Mouse (Mus musculus): ENCODE data around the gene Aox1. TPM values are rescaled to one million over a fixed set of nuclear protein-coding genes. Genes with fewer than 3 reads are reported as not detected.
"Not testable (repeated sequence)": the region's sequence is repeated elsewhere in the genome, so short reads cannot be mapped to it uniquely, and the experiment has no call there.

The Aox1 gene
- 1 to 10 TPM; 4.2 to 4.3 TPM for total RNA-seq (2021)
- long read RNA-seq, experiment 1, full-length matches to known transcripts, result 1 of 2 reads
- long read RNA-seq, experiment 1, partial matches to known transcripts, result 0 of 2 reads
- long read RNA-seq, experiment 1, other reads (novel, unspliced or antisense), result 1 of 2 reads
- long read RNA-seq, experiment 2, partial matches to known transcripts, result 2 of 2 reads
- long read RNA-seq, experiment 2, other reads (novel, unspliced or antisense), result 0 of 2 reads

DNA sequence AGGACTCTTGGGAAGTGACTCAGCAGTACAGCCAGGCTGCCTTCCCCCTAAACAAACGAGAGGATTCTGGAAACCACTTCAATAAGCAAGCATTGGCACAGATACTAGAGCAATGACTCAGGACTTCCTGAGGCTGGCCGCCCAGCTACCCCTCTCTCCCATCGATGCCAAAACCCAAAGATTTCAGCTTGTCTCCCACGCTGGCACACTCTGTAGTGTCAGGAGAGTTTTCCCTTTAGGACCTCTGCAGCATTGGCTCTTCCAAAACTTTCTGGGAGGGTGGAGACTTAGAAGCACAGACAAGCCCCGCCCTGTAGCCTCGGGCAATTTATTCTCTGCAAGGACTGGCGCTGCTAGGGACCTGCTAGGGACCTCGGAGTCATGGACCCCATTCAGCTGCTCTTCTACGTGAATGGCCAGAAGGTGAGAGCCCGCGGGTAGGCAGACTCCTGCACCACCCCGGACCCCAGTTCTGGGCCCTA, at the start of gene Aox1:
Gene Aox1 (plus strand): TSS at position 296 of the 482 bp plus-strand sequence.
- peak; percentile 52 for DNase-seq

DNA sequence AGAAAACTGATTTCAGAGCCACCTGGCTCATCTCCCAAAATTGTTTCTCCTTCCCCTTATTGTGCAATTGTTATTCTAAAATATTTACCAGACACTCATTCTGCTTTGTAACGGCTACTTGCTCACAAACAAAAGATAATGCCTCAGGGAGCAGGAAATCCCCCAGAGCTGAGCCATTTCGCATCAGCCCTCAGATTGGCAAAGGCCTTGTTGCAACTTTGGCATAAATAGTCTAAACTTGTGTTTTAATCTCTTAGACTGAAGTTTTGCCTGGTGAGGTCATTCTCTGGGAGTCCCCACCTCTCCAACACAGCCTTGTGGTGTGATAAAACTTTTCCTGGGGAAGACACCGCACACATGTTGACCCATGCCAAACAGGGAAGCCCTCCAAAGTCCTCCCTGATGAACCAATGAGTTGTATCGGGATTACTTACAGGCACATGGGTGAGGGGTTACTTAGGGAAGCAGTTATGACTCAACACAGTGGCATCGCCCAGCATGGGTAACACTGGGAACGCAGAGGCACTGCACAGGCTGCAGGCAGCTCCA, 40.6 kb upstream of the Aox1 start:
- peak; percentile 5 for DNase-seq

DNA sequence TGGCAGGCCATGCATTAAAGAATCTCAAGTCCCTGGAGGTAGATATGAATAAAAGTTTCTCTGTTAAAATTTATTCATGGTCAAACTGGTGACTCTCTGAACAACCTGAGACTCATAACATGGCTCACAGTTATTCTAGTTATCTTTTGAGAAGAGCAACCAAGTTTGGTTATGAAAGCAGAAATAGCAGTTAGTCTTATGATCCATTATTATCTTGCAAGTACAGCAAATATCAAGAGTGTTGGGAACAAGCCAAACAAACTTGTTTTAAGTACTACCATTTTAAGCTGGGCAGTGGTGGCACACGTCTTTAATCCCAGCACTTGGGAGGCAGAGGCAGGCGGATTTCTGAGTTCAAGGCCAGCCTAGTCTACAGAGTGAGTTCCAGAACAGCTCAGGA, 38.5 kb upstream of the Aox1 start:
- no peak for DNase-seq

DNA sequence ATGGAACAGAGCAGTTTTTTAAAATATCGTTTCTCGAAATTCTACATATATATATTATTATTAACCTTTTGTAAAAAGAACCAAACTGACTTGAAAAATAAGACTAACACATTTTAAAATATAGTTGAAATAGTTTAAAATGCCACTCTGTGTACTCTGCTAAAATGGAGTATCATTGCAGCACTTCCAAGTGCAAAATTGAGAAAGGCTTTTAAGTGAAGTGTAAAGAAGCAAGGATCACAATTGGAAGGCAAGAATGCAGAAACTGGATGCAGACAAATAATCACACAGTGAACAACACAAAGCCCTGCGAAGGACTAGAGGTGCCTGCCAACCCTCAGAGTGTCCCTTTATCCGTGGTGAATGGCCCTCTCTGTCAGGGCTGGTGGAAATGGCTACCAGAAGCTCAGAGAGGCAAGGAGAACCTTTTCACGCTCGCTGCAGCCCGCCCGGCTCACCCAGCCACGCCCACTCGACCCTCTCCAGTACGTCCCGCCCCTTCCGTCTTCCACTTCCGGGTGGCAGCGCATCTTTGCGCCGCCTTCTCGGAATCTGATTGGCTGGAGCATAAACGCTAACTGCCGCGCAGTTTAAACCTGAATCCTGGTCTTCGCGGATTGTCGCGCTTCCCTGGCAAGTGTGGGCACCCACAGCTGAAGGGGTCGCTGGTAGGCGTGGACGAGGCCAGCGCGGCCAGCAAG, 34.1 kb upstream of the Aox1 start, which contains the start of gene Sgo2a:
Gene Sgo2a (plus strand): TSS at position 540 of the 701 bp plus-strand sequence.
- peak; percentile 93 for DNase-seq

DNA sequence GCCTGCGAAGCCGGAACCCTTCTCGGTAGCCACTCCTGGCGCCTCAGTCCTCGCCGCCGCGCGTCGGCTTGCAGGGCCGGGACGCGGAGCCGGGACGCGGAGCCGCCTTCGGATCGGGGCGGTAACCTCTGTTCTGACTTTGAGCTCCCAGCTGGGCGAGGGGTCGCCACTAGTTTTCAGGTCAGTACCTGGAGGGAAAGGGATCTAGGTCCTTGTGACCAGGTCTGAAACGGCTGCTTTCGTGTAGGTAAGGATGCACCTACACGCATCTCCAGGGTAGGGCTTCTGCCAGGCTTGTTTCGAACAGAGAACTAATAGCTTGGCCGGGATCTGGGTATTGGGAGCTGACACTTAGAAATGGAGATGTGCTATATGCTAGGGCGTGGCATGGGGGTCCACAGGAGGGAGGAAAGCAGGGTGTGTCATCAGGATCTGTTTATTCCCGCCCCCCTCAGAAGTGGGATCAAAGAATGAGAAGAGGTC, 33.6 kb upstream of the Aox1 start:
- no peak for DNase-seq

DNA sequence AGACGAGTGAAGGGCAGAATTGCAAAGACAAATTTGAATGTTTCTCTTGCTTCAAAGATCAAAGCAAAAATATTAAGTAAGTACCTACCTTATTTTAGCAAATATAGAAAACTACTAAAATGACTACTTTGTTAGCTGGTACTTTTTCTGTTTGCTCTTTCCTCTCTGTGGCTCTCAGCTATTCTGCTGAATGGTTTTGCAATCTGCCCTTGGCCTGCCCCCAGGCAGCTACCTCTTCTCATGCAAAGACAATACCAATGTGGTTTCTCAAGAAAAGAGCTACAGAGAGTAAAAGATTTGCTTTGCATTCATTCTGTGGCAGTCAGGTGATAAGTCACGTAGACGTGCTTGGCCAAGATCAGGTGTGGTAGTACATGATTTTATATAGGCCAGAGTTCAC, 31.6 kb upstream of the Aox1 start:
- DNase-seq, result no peak

DNA sequence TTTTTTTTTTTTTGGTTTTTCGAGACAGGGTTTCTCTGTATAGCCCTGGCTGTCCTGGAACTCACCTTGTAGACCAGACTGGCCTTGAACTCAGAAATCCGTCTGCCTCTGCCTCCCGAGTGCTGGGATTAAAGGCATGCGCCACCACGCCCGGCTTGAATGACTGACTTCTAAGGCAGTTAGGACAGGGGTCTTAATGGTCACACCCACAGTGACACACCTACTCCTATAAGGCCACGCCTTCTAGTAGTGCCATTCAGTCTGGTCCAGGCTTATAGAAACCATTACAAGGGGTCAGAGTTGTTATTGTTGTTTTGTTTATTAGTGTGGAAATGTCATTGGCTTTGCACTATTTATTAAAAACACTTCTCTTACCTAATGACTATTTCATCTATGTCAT, 23.3 kb upstream of the Aox1 start:
- DNase-seq, result not testable (repeated sequence)

DNA sequence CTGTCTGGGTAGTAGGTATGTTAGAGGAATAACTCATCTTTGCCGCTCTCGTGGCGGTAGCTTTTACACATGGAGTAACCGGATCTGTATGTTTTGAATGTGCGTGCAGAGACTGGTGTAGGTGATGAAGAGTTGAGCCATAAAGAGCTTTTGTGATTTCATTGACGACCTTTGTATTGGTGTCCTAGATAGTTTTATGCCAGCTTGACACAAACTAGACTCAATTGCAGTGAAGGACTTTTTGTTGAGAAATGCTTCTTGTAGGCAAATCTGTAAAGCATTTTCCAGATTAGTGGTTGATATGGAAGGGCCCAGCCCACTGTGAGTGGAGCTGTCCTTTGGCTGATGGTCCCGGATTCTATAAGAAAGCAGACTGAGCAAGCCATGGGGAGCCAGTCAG, 10.9 kb upstream of the Aox1 start, which contains the start of gene Kctd18:
Gene Kctd18 (minus strand): TSS at position 101 of the 400 bp plus-strand sequence.
- DNase-seq, result no peak

DNA sequence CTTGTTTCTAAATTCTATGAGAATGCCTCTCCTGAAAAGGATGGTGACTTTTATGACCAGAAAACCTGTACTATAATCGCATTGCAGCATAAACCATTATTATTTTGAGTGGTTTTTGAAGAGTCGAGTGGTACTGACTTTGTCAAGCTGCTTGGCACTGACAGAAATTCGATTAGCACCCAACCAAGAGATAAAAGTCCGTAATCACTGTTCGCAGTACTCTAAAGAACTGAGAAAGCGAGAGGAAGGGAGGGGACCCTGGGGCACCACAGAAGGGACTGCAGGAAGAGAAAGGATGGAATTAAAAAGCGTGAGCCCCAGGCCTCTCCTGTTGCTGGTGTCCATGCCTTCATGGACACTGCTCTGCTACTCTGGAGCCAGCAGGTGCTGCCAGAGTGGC, 2.0 kb upstream of the Aox1 start:
- no peak for DNase-seq

DNA sequence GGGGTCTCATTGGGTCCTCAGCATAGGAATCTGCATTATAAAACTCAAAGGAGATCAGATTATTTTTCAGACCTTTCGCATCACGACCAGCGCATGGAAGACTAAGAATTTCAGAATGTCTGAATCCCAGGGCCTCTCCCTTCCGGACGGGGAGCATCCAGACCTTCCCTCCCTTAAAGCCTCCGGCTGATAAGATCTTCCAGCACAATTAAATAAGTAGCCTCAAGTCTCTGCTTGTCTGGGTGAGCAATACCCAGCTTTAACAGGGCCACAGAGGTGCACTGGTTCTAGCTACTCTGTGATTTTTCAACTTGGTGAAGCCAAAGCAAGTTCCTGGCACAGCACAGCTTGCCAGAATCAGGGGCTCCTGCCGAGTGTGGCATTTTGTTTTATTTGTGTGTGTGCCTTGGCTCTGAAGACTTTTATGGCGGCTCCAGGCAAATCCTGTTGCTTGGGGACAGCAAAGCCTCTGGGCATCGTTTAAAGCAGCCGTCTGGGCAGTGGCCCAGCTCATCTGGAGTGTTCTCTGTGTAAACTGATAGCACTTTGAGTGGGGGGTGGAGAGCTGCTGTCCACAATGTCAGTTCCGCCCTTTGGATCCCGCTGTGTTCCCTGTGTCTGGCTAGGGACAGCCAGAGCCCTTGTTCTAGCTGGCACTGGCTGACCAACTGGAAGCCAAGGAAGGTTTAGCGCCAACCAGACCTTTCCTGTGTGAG, 583 bp downstream of the Aox1 start:
- peak; percentile 64 for DNase-seq

DNA sequence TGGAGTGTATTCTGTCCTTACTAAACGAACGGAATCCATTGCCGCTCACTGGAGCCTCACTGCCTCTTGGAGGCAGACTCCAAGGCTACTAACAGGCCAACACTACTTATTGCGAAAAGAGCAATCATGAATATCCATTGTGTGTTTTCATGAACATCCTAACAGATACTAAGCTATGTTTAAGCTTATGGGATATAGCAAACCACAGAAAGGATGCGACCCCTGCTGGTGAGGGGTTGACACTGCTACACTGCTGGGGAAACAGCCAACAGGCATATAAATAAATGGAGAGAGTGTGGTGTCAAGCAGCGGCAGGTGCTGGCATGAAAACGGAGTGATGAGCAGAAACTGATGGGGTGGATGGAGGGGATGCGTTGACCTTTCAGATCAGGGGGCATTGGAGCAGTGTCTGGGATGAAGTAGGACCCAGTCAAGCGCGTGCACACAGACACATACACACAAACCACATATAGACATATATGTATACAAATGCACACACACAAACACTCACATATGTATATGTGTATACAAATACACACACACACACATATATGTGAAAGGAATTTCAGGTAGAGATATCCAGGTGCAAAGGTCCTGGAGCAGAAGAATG, 1.5 kb downstream of the Aox1 start:
- peak; percentile 56 for DNase-seq

DNA sequence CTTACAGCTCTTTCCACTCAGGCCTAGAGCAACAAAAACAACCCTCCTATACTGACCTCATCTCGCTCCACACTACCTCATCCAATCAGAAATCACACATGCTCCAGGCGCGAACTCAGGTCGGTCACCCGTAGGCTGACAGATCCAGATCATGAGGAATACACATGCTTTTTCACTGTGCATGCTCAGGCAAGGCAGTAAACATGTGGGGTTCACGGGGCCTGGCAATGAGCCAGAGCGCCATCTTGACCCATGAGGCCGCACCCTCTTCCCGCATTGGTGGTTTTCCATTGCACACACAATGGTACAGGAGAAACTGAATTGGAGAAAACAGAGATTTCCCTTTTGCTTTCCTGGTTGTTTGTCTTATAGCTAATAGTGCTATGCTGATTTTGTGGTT, 7.6 kb downstream of the Aox1 start:
- DNase-seq, result not testable (repeated sequence)

DNA sequence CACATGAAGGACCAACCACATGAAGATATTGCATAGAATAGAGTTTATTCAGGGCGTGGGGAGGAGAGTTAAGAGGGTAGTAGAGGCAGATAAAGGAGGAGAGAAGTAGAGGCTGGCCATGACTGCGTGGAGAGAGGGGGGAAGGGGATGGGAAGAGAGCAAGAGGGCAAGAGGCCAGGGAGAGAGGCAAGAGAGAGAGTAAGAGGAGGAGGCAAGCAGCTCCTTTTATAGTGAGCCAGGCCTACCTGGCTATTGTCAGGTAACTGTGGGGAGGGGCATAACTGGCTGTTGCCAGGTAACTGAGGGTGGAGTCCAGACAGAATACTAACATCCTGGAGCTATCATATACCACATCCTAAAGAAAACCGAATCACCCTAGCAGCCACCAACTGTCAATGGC, 15.3 kb downstream of the Aox1 start:
- DNase-seq, result no peak

DNA sequence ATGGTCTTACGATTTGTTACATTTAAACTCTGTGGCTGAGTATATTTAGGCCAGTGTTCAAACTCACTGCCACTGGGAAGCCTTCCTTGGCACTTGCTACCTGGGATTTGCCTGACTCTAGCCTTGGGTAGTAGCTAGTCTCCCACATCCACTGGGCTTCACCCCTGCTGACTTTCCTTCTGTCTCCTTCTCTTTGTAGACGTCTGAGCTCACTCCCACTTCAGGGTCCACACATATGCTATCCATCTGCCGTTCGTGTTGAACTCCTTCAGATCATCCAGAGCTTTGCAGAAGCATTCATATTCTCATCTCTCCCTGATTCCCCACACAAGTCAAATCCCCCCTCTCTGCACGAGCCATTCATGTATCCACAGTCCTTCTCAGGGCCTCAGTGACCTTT, 15.8 kb downstream of the Aox1 start:
- no peak for DNase-seq

DNA sequence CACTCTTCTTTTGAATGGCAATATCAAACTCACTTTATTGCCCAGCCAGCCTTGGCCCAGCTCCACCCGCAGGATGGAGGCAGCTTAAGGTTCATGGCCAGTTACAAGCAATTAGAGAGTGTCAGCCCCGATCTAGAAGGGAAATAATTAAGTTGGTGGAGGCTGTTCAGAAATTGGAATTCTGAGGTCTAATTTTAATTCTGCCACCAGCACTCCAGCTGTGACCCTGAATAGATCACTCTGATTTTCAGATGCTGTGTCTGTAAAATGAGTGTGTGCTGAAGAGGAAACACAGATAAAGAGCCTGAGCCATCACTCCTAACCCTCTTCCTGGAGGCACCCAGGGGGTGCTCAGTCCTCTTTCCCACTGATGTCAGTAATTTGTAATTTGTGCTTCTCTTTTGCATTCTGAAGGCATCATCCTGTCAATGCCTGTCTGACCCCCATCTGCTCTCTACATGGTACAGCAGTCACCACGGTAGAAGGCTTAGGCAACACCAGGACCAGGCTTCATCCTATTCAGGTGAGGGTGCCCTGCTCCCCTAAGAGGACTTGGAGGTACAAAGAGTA, 17.1 kb downstream of the Aox1 start:
- DNase-seq, result no peak

DNA sequence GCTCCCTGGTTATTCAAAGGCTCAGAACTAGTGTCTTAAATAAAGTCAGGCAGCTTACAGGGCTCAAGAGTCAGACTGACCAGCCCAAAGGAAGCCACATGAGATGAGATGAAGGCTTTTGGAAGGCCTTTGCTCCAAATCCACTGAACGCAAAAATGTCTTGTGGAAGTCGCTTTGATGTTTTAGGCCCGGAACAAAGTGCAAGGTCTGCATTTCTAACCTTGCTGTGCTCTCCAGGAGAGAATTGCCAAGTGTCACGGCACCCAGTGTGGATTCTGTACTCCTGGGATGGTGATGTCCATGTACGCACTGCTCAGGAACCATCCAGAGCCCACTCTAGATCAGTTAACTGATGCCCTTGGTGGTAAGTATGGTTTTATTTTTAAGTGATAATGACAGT, 19.4 kb downstream of the Aox1 start:
- no peak for DNase-seq

DNA sequence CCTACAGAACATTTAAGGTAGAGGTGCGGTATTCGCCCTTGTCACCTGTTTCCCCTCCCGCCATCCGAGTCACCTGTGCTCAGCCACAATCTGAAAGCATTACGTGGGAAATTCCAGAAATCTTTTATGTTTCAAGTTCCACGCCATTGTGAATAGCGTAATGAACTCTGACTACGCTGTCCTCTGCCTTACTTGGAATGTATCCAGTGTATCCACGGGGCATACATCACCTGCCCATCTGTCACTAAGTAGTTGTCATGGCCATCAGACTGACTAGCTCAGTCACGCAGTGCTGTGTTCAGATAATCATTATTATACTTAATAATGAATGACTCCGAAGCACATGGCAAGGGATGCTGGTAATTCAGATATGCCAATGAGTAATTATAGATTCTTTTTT, 25.9 kb downstream of the Aox1 start:
- no peak for DNase-seq

DNA sequence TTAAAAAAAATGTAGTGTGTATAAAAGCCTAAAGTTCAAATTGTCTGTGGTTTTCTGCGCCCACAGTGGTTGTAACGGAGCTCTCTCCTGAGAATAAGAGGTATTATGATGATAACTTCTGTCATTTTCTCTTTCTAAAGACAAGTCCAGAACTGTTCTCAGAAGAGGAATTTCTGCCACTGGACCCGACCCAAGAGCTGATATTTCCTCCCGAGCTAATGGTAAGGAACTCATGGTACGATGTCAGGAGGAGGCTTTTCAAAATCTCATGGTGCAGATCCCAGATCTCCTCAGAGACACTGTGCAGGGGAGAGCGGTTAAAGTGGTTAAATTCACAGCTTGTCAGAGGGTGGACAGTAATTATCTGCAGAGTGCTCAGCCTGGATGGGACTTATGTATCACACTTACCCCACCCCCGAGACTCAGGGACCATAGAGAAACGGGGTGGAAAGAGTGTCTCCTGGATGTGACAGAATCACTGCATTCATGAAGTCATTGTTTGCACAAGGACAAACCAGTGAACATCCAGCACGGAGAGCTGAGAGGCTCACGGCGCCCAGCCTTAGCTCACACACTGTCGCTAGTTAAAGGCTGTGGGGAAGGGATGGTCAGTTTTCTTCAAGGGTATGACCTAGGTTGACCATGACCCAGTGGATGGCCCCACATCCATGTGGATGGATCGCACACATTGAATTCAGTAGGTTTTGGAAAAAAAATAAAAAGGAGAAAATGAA, 26.5 kb downstream of the Aox1 start:
- DNase-seq, result no peak

DNA sequence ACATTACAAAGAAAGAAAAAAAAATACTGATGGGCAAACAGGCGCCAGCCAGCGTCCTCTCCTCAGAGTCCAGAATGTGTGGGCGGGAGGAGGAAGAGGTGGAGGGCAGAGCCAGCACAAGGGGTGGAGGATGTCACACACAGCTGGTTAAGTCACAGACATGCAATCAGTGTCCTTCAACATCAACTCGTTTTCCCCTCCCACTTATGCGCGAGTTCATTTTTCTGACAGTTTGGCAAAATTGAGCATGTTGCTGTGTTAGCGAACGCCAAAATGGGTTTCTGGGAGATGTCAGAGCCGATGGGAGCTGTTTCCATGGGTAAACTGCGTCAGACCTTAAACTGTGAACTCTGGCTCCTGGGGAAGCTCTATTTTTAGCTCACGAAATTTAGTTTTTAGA, 27.2 kb downstream of the Aox1 start:
- no peak for DNase-seq

DNA sequence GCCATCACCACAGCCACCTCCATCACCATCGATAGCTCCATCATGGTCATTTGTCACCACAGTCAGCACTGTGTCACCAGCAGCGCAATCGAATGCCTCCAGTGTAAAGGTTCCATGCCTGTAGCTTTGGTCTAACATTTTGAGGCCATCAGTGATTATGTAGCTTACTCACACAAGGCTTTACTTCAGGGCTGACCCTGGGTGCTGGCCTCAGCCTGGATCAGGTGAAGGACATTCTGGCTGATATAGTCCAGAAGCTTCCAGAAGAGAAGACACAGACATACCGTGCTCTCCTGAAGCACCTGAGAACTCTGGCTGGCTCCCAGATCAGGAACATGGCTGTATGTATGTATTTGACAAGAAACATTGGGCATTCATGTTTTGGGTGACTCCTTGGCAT, 29.1 kb downstream of the Aox1 start:
- DNase-seq, result no peak

DNA sequence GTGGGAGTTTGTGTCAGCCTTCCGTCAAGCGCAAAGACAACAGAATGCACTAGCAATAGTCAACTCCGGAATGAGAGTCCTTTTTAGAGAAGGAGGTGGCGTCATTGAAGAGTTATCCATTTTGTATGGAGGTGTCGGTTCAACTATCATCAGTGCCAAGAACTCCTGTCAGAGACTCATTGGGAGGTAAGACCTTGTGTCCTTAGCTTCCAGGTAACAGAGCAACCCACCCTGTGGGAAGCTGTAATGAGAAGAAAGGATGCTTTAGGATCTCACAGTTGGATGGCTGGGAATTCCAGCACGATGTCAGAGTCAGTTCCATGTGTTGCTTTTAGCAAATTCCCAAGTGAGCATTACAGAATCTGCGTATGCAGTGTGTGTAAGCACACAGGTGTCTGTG, 32.4 kb downstream of the Aox1 start:
- no peak for DNase-seq

All from gastrocnemius, postnatal 10 days (tissue).